Mouse (Mus musculus) stomach, postnatal 0 days (tissue): Measurements from ENCODE around the gene Nap1l5.

Experiments used
- CTCF ChIP-seq: IDR thresholded peaks from 2 replicates; pipeline ENCODE4 v1.5.1; 2016; ENCODE audit warnings: antibody characterized with exemption, low read depth, mild to moderate bottlenecking, moderate library complexity
- EP300 ChIP-seq: optimal IDR thresholded peaks from 2 replicates; pipeline ENCODE3; 2016; ENCODE audit warnings: antibody characterized with exemption

- no peak for TF ChIP-seq EP300
- no peak for TF ChIP-seq CTCF
Measured at GRCm38 (mm10) chr6:58859517-58859916, 47.4 kb downstream of the Nap1l5 start.
